Mouse (Mus musculus): ENCODE measurements at regions not wholly inside any gene's neighbourhood (a gene's known extent, or its start where the extent isn't known, plus 50 kb on each side); places are given as distances from the start of the nearest gene placed in this dataset.

- DNase-seq (ENCODE audit: low spot score in 2 of 2), result no peak
These were observed 209.1 kb downstream of the Bcl2l11 start for GRCm38 (mm10) chr2:128334757-128335500.

- no peak for DNase-seq (ENCODE audit: low spot score in 2 of 2)
These were observed 211.4 kb downstream of the Bcl2l11 start for GRCm38 (mm10) chr2:128337192-128337591.

GRCm38 (mm10) chr2:128337791-128338190, 212.0 kb downstream of the Bcl2l11 start:
- DNase-seq (ENCODE audit: low spot score in 2 of 2), result no peak

GRCm38 (mm10) chr2:128338474-128338873, 212.6 kb downstream of the Bcl2l11 start:
- no peak for DNase-seq (ENCODE audit: low spot score in 2 of 2)

- DNase-seq (ENCODE audit: low spot score in 2 of 2), result no peak
These were observed 213.3 kb downstream of the Bcl2l11 start for GRCm38 (mm10) chr2:128339061-128339642.

- DNase-seq (ENCODE audit: low spot score in 2 of 2), result no peak
These were observed 214.0 kb downstream of the Bcl2l11 start for GRCm38 (mm10) chr2:128339643-128340487.

- no peak for DNase-seq (ENCODE audit: low spot score in 2 of 2)
These were observed 214.9 kb downstream of the Bcl2l11 start for GRCm38 (mm10) chr2:128340631-128341240.

- no peak for DNase-seq (ENCODE audit: low spot score in 2 of 2)
These were observed 216.4 kb downstream of the Bcl2l11 start for GRCm38 (mm10) chr2:128342212-128342611.

GRCm38 (mm10) chr2:128345557-128345956, 219.7 kb downstream of the Bcl2l11 start:
- no peak for DNase-seq (ENCODE audit: low spot score in 2 of 2)

GRCm38 (mm10) chr2:128348556-128348955, 222.7 kb downstream of the Bcl2l11 start:
- DNase-seq (ENCODE audit: low spot score in 2 of 2), result no peak

- no peak for DNase-seq (ENCODE audit: low spot score in 2 of 2)
These were observed 225.6 kb downstream of the Bcl2l11 start for GRCm38 (mm10) chr2:128351405-128351804.

- DNase-seq (ENCODE audit: low spot score in 2 of 2), result no peak
These were observed 226.7 kb downstream of the Bcl2l11 start for GRCm38 (mm10) chr2:128352533-128352932.

- no peak for DNase-seq (ENCODE audit: low spot score in 2 of 2)
These were observed 227.6 kb downstream of the Bcl2l11 start for GRCm38 (mm10) chr2:128353457-128353856.

GRCm38 (mm10) chr2:128356326-128356725, 230.5 kb downstream of the Bcl2l11 start:
- DNase-seq (ENCODE audit: low spot score in 2 of 2), result no peak

GRCm38 (mm10) chr2:128359106-128359505, 231.9 kb upstream of the Spdye4c start:
- DNase-seq (ENCODE audit: low spot score in 2 of 2), result no peak

GRCm38 (mm10) chr2:128360517-128360916, 230.5 kb upstream of the Spdye4c start:
- no peak for DNase-seq (ENCODE audit: low spot score in 2 of 2)

- DNase-seq (ENCODE audit: low spot score in 2 of 2), result no peak
These were observed 229.6 kb upstream of the Spdye4c start for GRCm38 (mm10) chr2:128361436-128361835.

- no peak for DNase-seq (ENCODE audit: low spot score in 2 of 2)
These were observed 226.8 kb upstream of the Spdye4c start for GRCm38 (mm10) chr2:128364161-128364560.

GRCm38 (mm10) chr2:128365004-128365403, 226.0 kb upstream of the Spdye4c start:
- DNase-seq (ENCODE audit: low spot score in 2 of 2), result no peak

GRCm38 (mm10) chr2:128365775-128366174, 225.2 kb upstream of the Spdye4c start:
- no peak for DNase-seq (ENCODE audit: low spot score in 2 of 2)

GRCm38 (mm10) chr2:128367266-128368150, 223.5 kb upstream of the Spdye4c start:
- DNase-seq (ENCODE audit: low spot score in 2 of 2), result no peak

Measured in spleen, postnatal 10 days (tissue).